Mouse (Mus musculus) liver, postnatal 0 days (tissue): ENCODE measurements around the gene Gpx4. TPM values are rescaled to one million over a fixed set of nuclear protein-coding genes. Genes with fewer than 3 reads are reported as not detected.

Experiments
- ATAC-seq: fragments of 200-750 bp; cut with Nextera tagmentation; 2 replicates; pipeline ENCODE4 v1.8.0; 2017; ENCODE audit warnings: mild to moderate bottlenecking, moderate library complexity
- DNase-seq: peaks from one replicate; pipeline ENCODE4 v3.0.0-alpha.2; 2016
- H3K27ac ChIP-seq: fragments of 300-500 bp; sonication (generic); 2 replicates; pipeline ENCODE4 v1.5.1; 2014; ENCODE audit warnings: antibody characterized with exemption, moderate library complexity, mild to moderate bottlenecking, low read depth
- H3K27me3 ChIP-seq: fragments of 300-500 bp; sonication (generic); 2 replicates; pipeline ENCODE4 v1.6.1; 2014; ENCODE audit warnings: low read length, control low read depth, mixed read lengths; ENCODE audit not compliant: insufficient read depth
- H3K36me3 ChIP-seq: fragments of 300-500 bp; sonication (generic); replicated peaks from 2 replicates; pipeline ENCODE4 v1.6.1; 2014; ENCODE audit warnings: mild to moderate bottlenecking, control low read depth, low read length, moderate library complexity, mixed read lengths; ENCODE audit not compliant: insufficient read depth
- H3K4me1 ChIP-seq: fragments of 300-500 bp; sonication (generic); 2 replicates; pipeline ENCODE4 v1.6.1; 2014; ENCODE audit warnings: antibody characterized with exemption, mild to moderate bottlenecking, control low read depth; ENCODE audit not compliant: insufficient read depth
- H3K4me2 ChIP-seq: fragments of 300-500 bp; sonication (generic); 2 replicates; pipeline ENCODE4 v1.6.1; 2014; ENCODE audit warnings: low read depth, mild to moderate bottlenecking, low read length, moderate library complexity, mixed read lengths
- H3K4me3 ChIP-seq: fragments of 300-500 bp; sonication (generic); 2 replicates; pipeline ENCODE4 v1.5.1; 2014; ENCODE audit warnings: low read depth, low read length
- H3K9ac ChIP-seq: fragments of 300-500 bp; sonication (generic); replicated peaks from 2 replicates; pipeline ENCODE4 v1.6.1; 2014; ENCODE audit warnings: mild to moderate bottlenecking, moderate library complexity
- H3K9me3 ChIP-seq: fragments of 300-500 bp; sonication (generic); 2 replicates; pipeline ENCODE4 v1.6.1; 2016; ENCODE audit warnings: mild to moderate bottlenecking, control low read depth, low read length, mixed read lengths
- CTCF ChIP-seq: sonication (generic); IDR thresholded peaks from 2 replicates; pipeline ENCODE4 v1.5.1; 2016; ENCODE audit warnings: antibody characterized with exemption, low read depth
- EP300 ChIP-seq: IDR thresholded peaks from 2 replicates; pipeline ENCODE4 v1.6.1; 2016; ENCODE audit warnings: antibody characterized with exemption, low read depth, mild to moderate bottlenecking
- WGBS: fragments of 180-500 bp; shearing (Covaris S2); extraction: QIAGEN DNeasy Blood & Tissue Kit; methylation state at CpG from one replicate; pipeline ENCODE4 v1.1.7; 2014; ENCODE audit not compliant: insufficient replicate concordance; 5-methylcytosine and 5-hydroxymethylcytosine counted together
- polyA plus RNA-seq: library from polyadenylated mRNA; unstranded; fragments of >200 nt; fragmentation: Nextera tagmentation; extraction: Ambion mirVana; gene quantifications from 2 replicates; pipeline ENCODE4 v1.2.1, GENCODE M21; 2015

The Gpx4 gene
- polyA plus RNA-seq, 1 experiment from 2014 or later, result 537 TPM

DNA sequence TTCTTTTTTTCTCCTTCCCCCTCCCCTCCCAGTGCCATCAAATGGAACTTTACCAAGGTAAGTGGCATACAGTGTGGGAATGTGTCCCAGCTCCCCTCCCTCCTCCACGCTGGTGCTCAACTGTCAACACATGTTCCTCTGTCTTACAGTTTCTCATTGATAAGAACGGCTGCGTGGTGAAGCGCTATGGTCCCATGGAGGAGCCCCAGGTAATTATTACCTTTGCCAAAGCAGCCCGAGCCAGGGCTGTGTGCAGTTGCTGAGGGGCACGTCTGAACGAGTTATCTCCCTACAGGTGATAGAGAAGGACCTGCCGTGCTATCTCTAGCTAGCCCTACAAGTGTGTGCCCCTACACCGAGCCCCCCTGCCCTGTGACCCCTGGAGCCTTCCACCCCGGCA, 8.9 kb downstream of the Gpx4 start:
- Histone ChIP-seq H3K9me3 (no peaks in the 10 kb centered on the region), H3K27me3 (no peaks in the 10 kb centered on the region), H3K4me1 (peaks cover 36% of the 10 kb centered on the region), H3K4me2 (peak overlapping the region; percentile 95), H3K36me3 (peaks cover 52% of the 10 kb centered on the region), H3K27ac (no peak overlapping the region), H3K9ac (0 out of 2 replicates have a peak overlapping the region, but pooled peaks have one; percentile 96), H3K4me3 (no peak overlapping the region)
- WGBS, result 40% methylated on average over 8 of the region's 10 CpGs
- no peak for ATAC-seq
- TF ChIP-seq EP300 (no peak), CTCF (no peak)
- DNase-seq, result no peak

- no peak for TF ChIP-seq EP300
- no peak for TF ChIP-seq CTCF
- peaks cover 59% of the 10 kb centered on the region for H3K36me3 ChIP-seq
- 86% methylated on average over 4 of the region's 4 CpGs for WGBS
- ATAC-seq, result no peak
- DNase-seq, result no peak
- 0 out of 2 replicates have a peak overlapping the region, but pooled peaks have one; percentile 11 for H3K27ac ChIP-seq
- H3K4me2 ChIP-seq, result no peak overlapping the region
- H3K4me1 ChIP-seq, result peaks cover 30% of the 10 kb centered on the region
- no peak overlapping the region for H3K9ac ChIP-seq
- no peaks in the 10 kb centered on the region for H3K9me3 ChIP-seq
- H3K27me3 ChIP-seq, result no peaks in the 10 kb centered on the region
- no peak overlapping the region for H3K4me3 ChIP-seq
These were observed 9.5 kb downstream of the Gpx4 start for GRCm38 (mm10) chr10:80056506-80056905.

DNA sequence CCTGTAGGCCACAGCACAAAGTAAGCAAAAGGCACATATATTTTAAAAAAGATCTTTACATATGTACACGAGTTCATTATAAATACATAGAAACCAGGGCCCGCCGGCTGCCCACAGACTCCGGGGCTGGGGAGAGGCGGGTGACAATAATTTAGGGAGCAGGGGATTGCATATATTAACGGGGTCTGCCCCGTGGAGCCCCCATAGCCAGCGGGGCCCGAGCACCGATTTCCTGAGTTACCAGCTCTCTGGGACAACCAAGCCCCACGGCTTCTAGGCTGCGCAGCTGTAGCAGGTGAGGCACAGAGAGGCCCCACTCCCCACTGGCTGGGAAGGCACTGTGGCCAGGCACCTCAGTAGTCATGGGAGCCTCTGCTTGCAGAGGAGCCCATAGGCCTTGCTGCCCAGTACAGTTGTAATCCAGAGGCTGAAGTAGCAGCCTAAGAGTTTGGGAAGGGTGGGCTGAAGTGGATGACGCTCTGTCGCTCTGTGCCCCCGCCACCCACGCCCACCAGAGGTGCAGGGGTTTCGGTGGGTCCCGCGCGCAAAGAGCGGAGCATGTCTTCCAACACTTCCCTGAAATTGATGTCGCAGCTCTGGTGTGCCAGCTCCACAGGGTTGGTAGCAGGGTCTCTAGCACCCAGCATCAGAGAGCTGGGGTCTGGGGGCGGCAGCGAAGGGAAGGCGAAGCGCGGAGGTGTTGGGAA, 10.2 kb downstream of the Gpx4 start:
- TF ChIP-seq EP300 (no peak), CTCF (no peak)
- H3K9ac ChIP-seq, result no peak overlapping the region
- no peaks in the 10 kb centered on the region for H3K9me3 ChIP-seq
- WGBS, result 91% methylated on average over 27 of the region's 27 CpGs
- ATAC-seq (no peak), DNase-seq (no peak)
- H3K27ac ChIP-seq, result 0 out of 2 replicates have a peak overlapping the region, but pooled peaks have one; percentile 11
- H3K4me1 ChIP-seq, result peaks cover 24% of the 10 kb centered on the region
- H3K27me3 ChIP-seq, result no peaks in the 10 kb centered on the region
- no peak overlapping the region for H3K4me2 ChIP-seq
- H3K36me3 ChIP-seq, result peaks cover 63% of the 10 kb centered on the region
- H3K4me3 ChIP-seq, result no peak overlapping the region

- 83% methylated on average over 30 of the region's 30 CpGs for WGBS
These were observed 10.8 kb downstream of the Gpx4 start for GRCm38 (mm10) chr10:80057683-80058326.

GRCm38 (mm10) chr10:80063104-80063503, 16.1 kb downstream of the Gpx4 start:
- Histone ChIP-seq H3K4me1 (no peaks in the 10 kb centered on the region), H3K9ac (no peak overlapping the region), H3K36me3 (peaks cover 88% of the 10 kb centered on the region), H3K9me3 (no peaks in the 10 kb centered on the region), H3K27me3 (no peaks in the 10 kb centered on the region), H3K4me3 (no peak overlapping the region), H3K27ac (no peak overlapping the region), H3K4me2 (no peak overlapping the region)
- no peak for TF ChIP-seq CTCF
- TF ChIP-seq EP300, result no peak
- ATAC-seq, result no peak
- WGBS, result 96% methylated on average over 5 of the region's 5 CpGs
- no peak for DNase-seq

More at GRCm38 (mm10) chr10:80057683-80058326, 10.8 kb downstream of the Gpx4 start:
- H3K4me2 ChIP-seq, result no peak overlapping the region
- ATAC-seq (no peak), DNase-seq (no peak)
- H3K27ac ChIP-seq, result no peak overlapping the region
- H3K4me3 ChIP-seq, result no peak overlapping the region
- peaks cover 70% of the 10 kb centered on the region for H3K36me3 ChIP-seq
- H3K9me3 ChIP-seq, result no peaks in the 10 kb centered on the region
- H3K27me3 ChIP-seq, result no peaks in the 10 kb centered on the region
- no peak overlapping the region for H3K9ac ChIP-seq
- TF ChIP-seq CTCF (no peak), EP300 (no peak)
- peaks cover 17% of the 10 kb centered on the region for H3K4me1 ChIP-seq

DNA sequence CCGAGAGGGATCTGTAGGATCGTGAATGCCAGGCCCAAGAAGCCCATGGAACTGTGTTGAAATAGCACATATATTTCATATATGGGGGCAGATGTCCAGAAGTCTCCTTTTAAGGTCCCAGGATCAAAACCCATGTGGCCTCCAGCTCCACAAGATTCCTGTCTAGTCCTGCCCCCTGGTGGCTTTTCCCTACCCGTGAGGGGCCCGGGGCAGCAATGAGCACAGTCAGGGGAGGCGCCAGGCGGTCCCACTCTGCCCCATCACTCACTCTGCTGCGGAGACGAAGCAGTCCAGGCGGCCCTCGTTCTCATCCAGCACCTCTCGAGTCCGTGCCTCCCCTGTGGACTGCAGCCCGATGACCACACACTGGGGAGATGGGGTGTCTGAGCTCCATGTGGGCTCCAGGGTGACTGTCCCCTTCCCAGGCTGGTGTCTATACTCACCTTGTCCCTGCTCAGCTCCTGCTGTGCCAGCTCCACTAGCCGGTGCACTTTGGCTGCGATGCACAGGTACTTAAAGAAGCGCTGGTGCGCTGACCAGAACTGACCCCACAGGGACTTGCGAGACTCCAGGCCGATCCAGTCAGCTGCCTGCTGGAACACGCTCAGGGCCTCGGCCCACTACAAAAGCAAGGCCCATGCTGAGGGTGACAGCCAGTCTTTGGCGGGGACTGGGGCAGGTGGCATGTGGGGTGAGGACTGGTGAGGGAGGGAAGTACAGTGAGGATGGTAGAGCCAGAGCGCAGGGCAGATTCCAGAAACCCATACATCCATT, 17.1 kb downstream of the Gpx4 start:
- WGBS, result 80% methylated on average over 23 of the region's 23 CpGs
- Histone ChIP-seq H3K27me3 (no peaks in the 10 kb centered on the region), H3K27ac (no peak overlapping the region), H3K4me3 (no peak overlapping the region), H3K4me1 (no peaks in the 10 kb centered on the region), H3K36me3 (peaks cover 88% of the 10 kb centered on the region), H3K9me3 (no peaks in the 10 kb centered on the region), H3K4me2 (no peak overlapping the region), H3K9ac (no peak overlapping the region)
- TF ChIP-seq EP300 (no peak), CTCF (peak; percentile 38)
- DNase-seq, result no peak
- no peak for ATAC-seq
